Mouse (Mus musculus) liver, embryonic 12.5 days (tissue): ENCODE results near the gene Tmod1. TPM values are rescaled to one million over a fixed set of nuclear protein-coding genes. Genes with fewer than 3 reads are reported as not detected.

Experiments
- ATAC-seq: fragments of 200-750 bp; cut with Nextera tagmentation; 2 replicates; pipeline ENCODE4 v1.8.0; 2017; ENCODE audit warnings: moderate number of reproducible peaks, mild to moderate bottlenecking, moderate library complexity
- H3K27ac ChIP-seq: fragments of 300-500 bp; sonication (generic); 2 replicates; pipeline ENCODE4 v1.5.1; 2016; ENCODE audit warnings: mild to moderate bottlenecking
- H3K27me3 ChIP-seq: fragments of 300-500 bp; sonication (generic); replicated peaks from 2 replicates; pipeline ENCODE4 v1.6.1; 2016; ENCODE audit warnings: mild to moderate bottlenecking, moderate library complexity
- H3K36me3 ChIP-seq: fragments of 300-500 bp; sonication (generic); 2 replicates; pipeline ENCODE4 v1.6.1; 2016; ENCODE audit warnings: mild to moderate bottlenecking, moderate library complexity
- H3K4me1 ChIP-seq: fragments of 300-500 bp; sonication (generic); 2 replicates; pipeline ENCODE4 v1.6.1; 2016
- H3K4me2 ChIP-seq: fragments of 300-500 bp; sonication (generic); 2 replicates; pipeline ENCODE4 v1.6.1; 2016; ENCODE audit warnings: mild to moderate bottlenecking, moderate library complexity
- H3K4me3 ChIP-seq: fragments of 300-500 bp; sonication (generic); 2 replicates; pipeline ENCODE4 v1.5.1; 2016; ENCODE audit warnings: mild to moderate bottlenecking, moderate library complexity
- H3K9ac ChIP-seq: fragments of 300-500 bp; sonication (generic); 2 replicates; pipeline ENCODE4 v1.6.1; 2016; ENCODE audit warnings: mild to moderate bottlenecking, moderate library complexity
- H3K9me3 ChIP-seq: fragments of 300-500 bp; sonication (generic); replicated peaks from 2 replicates; pipeline ENCODE4 v1.6.1; 2016; ENCODE audit warnings: mild to moderate bottlenecking, moderate library complexity
- WGBS: fragments of 180-500 bp; shearing (Covaris S2); methylation state at CpG from one replicate; pipeline ENCODE4 v1.1.7; 2016; ENCODE audit not compliant: insufficient replicate concordance; 5-methylcytosine and 5-hydroxymethylcytosine counted together
- polyA plus RNA-seq: library from polyadenylated mRNA; unstranded; fragments of >200 nt; fragmentation: Nextera tagmentation; extraction: Ambion mirVana; gene quantifications from 2 replicates; pipeline ENCODE4 v1.2.1, GENCODE M21; 2016

Tmod1 gene
- polyA plus RNA-seq, 1 experiment from 2014 or later, result 45.3 TPM

DNA sequence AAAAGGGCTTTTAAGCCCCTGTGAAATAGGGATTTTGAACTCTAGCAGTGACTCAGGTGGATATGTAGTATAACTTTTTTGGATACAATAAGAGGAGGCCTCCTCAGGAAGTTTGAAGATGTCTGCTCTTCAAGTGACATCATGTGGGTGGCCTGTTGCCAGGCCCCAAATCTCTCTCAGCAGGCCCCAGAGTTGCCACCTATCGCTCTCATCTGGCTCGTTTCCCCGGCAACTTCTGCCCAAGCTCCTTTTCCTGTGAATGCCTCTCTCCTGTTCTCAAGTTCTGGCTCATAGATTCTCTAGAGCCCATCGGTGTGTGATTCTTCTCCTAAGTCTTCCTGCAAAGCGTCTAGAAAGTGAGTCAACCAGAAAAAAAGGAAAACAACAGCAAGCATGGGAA lies 17.4 kb downstream of the Tmod1 start:
- ATAC-seq, result no peak
- Histone ChIP-seq H3K36me3 (peaks cover 99% of the 10 kb centered on the region), H3K27ac (no peak overlapping the region), H3K4me2 (no peak overlapping the region), H3K9ac (no peak overlapping the region), H3K9me3 (peaks cover 4% of the 10 kb centered on the region; the same call in 1 of the 2 replicates), H3K4me1 (peaks cover 12% of the 10 kb centered on the region; the same call in 1 of the 2 replicates), H3K27me3 (no peaks in the 10 kb centered on the region), H3K4me3 (no peak overlapping the region)
- WGBS, result 92% methylated on average over 5 of the region's 5 CpGs

DNA sequence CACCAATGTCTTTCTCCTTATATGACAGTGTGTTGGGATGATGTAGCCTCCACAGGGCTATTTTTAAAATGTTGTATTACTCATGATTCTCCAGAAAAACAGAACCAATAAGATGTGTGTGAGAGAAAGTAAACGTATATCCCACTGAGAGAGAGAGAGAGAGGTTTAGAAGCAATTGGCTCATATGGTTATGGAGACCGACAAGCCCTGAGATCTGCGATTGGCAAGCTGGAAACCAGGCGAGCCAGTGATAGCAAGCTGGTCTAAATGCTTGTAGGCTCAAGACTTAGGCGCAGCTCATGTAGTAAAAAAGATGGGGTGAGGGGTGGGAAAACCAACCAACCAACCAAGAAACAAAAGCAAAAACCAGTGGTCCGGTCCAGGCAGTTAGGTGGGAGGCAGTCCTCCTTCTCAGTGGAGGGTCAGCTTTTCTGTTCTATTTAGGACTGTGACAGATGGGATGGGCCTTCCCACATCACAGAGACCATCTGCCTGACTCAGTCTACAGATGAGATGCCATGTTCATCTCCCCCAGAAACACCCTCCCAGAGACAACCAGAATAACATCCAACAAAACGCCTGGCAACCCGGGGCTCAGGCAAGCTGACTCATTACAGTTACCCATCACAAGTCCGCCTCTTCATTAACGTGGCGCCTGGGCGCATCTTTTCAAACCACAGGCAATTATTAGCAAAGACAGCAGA lies 22.7 kb downstream of the Tmod1 start:
- Histone ChIP-seq H3K9ac (no peak overlapping the region), H3K27ac (no peak overlapping the region), H3K36me3 (peaks cover 99% of the 10 kb centered on the region), H3K9me3 (peaks cover under 1% of the 10 kb centered on the region; the same call in 1 of the 2 replicates), H3K27me3 (no peaks in the 10 kb centered on the region; the same call in none of the 2 replicates), H3K4me1 (peaks cover 12% of the 10 kb centered on the region; the same call in 1 of the 2 replicates), H3K4me2 (no peak overlapping the region), H3K4me3 (no peak overlapping the region)
- no peak for ATAC-seq
- 89% methylated on average over 12 of the region's 12 CpGs for WGBS

- no peak for ATAC-seq
- Histone ChIP-seq H3K4me3 (no peak overlapping the region), H3K4me2 (no peak overlapping the region), H3K36me3 (peaks cover 100% of the 10 kb centered on the region), H3K27me3 (no peaks in the 10 kb centered on the region; the same call in none of the 2 replicates), H3K9me3 (no peaks in the 10 kb centered on the region), H3K9ac (no peak overlapping the region), H3K4me1 (peaks cover 8% of the 10 kb centered on the region; the same call in 1 of the 2 replicates), H3K27ac (no peak overlapping the region)
- 81% methylated on average over 4 of the region's 4 CpGs for WGBS
Measured at GRCm38 (mm10) chr4:46063841-46064240, 25.1 kb downstream of the Tmod1 start.

DNA sequence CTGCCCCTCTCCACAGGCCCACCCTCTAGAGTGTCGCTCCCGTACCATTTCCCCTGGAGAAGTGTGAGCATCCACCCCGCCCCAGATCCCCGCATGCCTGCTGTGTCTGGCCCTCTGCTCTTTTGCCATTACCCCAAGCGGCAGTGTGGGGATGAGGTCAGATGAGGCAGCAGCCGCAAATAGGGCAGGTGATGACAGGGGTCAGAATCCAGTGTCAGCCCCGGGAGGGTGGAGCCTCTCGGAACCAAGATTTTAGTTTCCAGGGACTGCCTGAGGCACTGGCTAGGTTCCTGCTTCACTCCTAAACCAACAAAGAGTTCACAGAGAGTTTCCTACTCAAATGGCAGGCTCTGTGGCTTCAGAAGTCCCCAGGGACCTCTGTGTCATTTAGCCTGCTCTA lies 25.5 kb downstream of the Tmod1 start:
- no peak overlapping the region for H3K27ac ChIP-seq
- H3K27me3 ChIP-seq, result no peaks in the 10 kb centered on the region; the same call in none of the 2 replicates
- peaks cover 98% of the 10 kb centered on the region for H3K36me3 ChIP-seq
- H3K9me3 ChIP-seq, result no peaks in the 10 kb centered on the region
- H3K4me3 ChIP-seq, result no peak overlapping the region
- peaks cover 8% of the 10 kb centered on the region; the same call in 1 of the 2 replicates for H3K4me1 ChIP-seq
- 70% methylated on average over 8 of the region's 8 CpGs for WGBS
- no peak overlapping the region for H3K9ac ChIP-seq
- ATAC-seq, result no peak
- no peak overlapping the region for H3K4me2 ChIP-seq

GRCm38 (mm10) chr4:46064961-46065360 lies 26.2 kb downstream of the Tmod1 start:
- H3K9ac ChIP-seq, result no peak overlapping the region
- H3K36me3 ChIP-seq, result peaks cover 98% of the 10 kb centered on the region
- no peak overlapping the region for H3K27ac ChIP-seq
- no peaks in the 10 kb centered on the region for H3K9me3 ChIP-seq
- H3K27me3 ChIP-seq, result no peaks in the 10 kb centered on the region; the same call in none of the 2 replicates
- H3K4me2 ChIP-seq, result no peak overlapping the region
- H3K4me3 ChIP-seq, result no peak overlapping the region
- 91% methylated on average over 3 of the region's 3 CpGs for WGBS
- no peak for ATAC-seq
- peaks cover 8% of the 10 kb centered on the region; the same call in 1 of the 2 replicates for H3K4me1 ChIP-seq

DNA sequence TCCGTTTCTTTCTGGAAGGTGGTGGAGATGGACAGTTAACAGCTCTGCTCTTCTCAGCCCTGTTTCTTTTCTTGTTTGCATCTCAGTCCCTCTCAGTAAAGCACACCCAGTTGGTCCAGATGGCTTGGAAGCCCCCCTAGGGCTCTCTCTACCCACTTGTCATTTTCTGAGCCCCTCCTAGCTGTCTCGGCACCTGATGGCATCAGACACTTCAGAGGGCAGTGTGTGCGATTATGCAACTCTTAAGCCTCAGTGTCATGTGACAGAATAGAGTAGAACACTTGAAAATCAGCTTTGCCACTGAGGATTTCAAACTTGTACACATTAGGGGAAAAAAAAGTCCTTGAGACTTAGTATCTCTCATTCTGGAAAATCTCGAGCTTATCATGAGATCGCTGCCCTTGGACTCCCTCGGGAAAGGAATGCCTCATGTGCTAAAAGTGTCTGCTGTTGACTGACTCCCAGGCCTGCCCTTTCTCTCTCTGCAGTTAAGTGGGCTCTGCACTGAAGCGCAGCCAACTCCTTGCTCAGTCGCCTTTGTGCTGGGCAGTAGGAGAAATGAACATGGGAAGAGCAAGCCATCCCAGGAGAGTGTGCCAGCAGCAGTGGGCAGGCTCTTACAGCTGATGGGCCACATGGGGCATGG lies 27.1 kb downstream of the Tmod1 start:
- no peak for ATAC-seq
- H3K36me3 ChIP-seq, result peaks cover 97% of the 10 kb centered on the region

GRCm38 (mm10) chr4:46068060-46068459 lies 29.3 kb downstream of the Tmod1 start:
- 77% methylated on average over 3 of the region's 3 CpGs for WGBS

More for the DNA sequence above, 27.1 kb downstream of the Tmod1 start:
- WGBS, result 77% methylated on average over 8 of the region's 8 CpGs
- Histone ChIP-seq H3K4me1 (peaks cover 8% of the 10 kb centered on the region; the same call in 1 of the 2 replicates), H3K9me3 (no peaks in the 10 kb centered on the region), H3K4me2 (no peak overlapping the region), H3K9ac (no peak overlapping the region), H3K4me3 (no peak overlapping the region), H3K27me3 (no peaks in the 10 kb centered on the region; the same call in none of the 2 replicates), H3K27ac (no peak overlapping the region)

DNA sequence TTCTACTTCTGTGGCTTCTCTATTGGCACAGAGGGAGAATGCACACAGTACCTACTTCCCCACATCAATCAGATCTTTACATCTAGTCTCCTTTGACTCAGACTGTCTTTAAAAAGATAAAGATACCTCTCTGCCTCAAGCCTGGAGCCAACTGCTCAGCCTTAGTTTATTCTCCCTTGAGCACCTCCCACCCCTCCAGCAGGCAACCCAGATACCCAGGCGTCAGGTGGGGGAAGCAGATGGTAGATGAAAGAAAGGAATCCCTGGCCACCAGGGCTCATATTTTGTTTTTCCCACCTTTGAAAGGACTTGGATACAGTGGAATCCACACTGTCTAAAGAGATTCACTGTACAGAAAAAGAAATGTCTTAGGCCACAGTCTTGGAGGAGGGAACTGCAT lies 29.8 kb downstream of the Tmod1 start:
- no peak overlapping the region for H3K4me3 ChIP-seq
- no peak overlapping the region for H3K4me2 ChIP-seq
- no peak for ATAC-seq
- no peak overlapping the region for H3K27ac ChIP-seq
- no peaks in the 10 kb centered on the region for H3K9me3 ChIP-seq
- H3K36me3 ChIP-seq, result peaks cover 96% of the 10 kb centered on the region
- no peak overlapping the region for H3K9ac ChIP-seq
- H3K4me1 ChIP-seq, result no peaks in the 10 kb centered on the region
- WGBS, result 45% methylated on average over 1 of the region's 1 CpGs
- no peaks in the 10 kb centered on the region; the same call in none of the 2 replicates for H3K27me3 ChIP-seq

More at GRCm38 (mm10) chr4:46068060-46068459, 29.3 kb downstream of the Tmod1 start:
- H3K36me3 ChIP-seq, result peaks cover 97% of the 10 kb centered on the region
- H3K9me3 ChIP-seq, result no peaks in the 10 kb centered on the region
- no peak overlapping the region for H3K27ac ChIP-seq
- H3K4me1 ChIP-seq, result no peaks in the 10 kb centered on the region
- no peaks in the 10 kb centered on the region; the same call in none of the 2 replicates for H3K27me3 ChIP-seq
- no peak for ATAC-seq
- H3K4me3 ChIP-seq, result no peak overlapping the region
- H3K9ac ChIP-seq, result no peak overlapping the region
- H3K4me2 ChIP-seq, result no peak overlapping the region

- H3K36me3 ChIP-seq, result peaks cover 89% of the 10 kb centered on the region
- no peak overlapping the region for H3K27ac ChIP-seq
- no peak for ATAC-seq
- H3K9ac ChIP-seq, result no peak overlapping the region
- no peaks in the 10 kb centered on the region for H3K9me3 ChIP-seq
- no peaks in the 10 kb centered on the region; the same call in 1 of the 2 replicates for H3K27me3 ChIP-seq
- no peak overlapping the region for H3K4me2 ChIP-seq
- H3K4me1 ChIP-seq, result no peaks in the 10 kb centered on the region
- no peak overlapping the region for H3K4me3 ChIP-seq
- WGBS, result 78% methylated on average over 6 of the region's 6 CpGs
Measured at GRCm38 (mm10) chr4:46069851-46070482, 31.2 kb downstream of the Tmod1 start.

- H3K27ac ChIP-seq, result no peak overlapping the region
- no peak overlapping the region for H3K9ac ChIP-seq
- H3K4me2 ChIP-seq, result no peak overlapping the region
- H3K36me3 ChIP-seq, result peaks cover 74% of the 10 kb centered on the region
- no peaks in the 10 kb centered on the region for H3K27me3 ChIP-seq
- ATAC-seq, result no peak
- H3K4me1 ChIP-seq, result no peaks in the 10 kb centered on the region
- no peaks in the 10 kb centered on the region for H3K9me3 ChIP-seq
- H3K4me3 ChIP-seq, result no peak overlapping the region
- WGBS, result 90% methylated on average over 6 of the region's 6 CpGs
Measured at GRCm38 (mm10) chr4:46072631-46073030, 33.9 kb downstream of the Tmod1 start.

DNA sequence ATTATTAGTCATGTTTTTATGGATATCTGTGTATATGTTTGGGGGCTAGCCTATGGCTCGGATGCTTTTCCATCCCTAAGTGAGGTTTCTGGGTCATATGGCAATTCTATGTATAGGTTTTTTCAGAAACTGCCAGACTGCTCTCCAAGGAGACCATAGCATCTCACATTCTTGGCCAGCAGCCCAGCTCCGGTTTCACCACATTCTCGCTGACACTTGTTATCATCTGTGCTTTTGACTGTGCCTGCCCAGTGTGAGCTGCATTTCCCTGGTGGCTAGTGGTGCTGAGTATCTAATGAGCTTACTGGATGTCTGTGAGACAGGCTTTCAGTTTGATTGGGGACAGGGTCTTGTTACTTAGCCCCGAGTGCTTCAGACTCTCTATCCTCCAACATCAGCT lies 35.0 kb downstream of the Tmod1 start:
- Histone ChIP-seq H3K9ac (no peak overlapping the region), H3K4me3 (no peak overlapping the region), H3K27ac (no peak overlapping the region), H3K9me3 (no peaks in the 10 kb centered on the region), H3K4me1 (no peaks in the 10 kb centered on the region), H3K36me3 (peaks cover 74% of the 10 kb centered on the region), H3K4me2 (no peak overlapping the region), H3K27me3 (no peaks in the 10 kb centered on the region)
- no peak for ATAC-seq
- 73% methylated on average over 4 of the region's 4 CpGs for WGBS

DNA sequence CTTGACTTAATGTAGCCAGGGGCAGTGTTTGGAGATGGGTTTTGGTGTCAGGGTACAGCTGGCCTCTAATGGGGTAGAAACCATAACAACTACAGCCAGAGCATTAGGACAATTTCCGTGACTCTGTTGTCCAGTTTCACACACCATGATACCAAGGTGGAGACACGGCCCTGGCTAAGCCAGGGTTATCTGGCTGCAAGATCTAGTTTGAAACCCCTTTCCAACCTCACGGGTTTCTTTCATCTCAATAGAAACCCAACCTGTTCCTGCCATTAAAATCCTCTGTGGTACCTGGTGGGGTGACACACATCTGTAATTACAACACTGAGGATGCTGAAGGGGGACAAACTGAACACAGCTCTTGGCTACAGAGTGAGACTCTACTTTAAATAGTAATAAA lies 36.9 kb downstream of the Tmod1 start:
- Histone ChIP-seq H3K9me3 (no peaks in the 10 kb centered on the region), H3K27ac (no peak overlapping the region), H3K4me3 (no peak overlapping the region), H3K4me2 (no peak overlapping the region), H3K9ac (no peak overlapping the region), H3K27me3 (no peaks in the 10 kb centered on the region), H3K36me3 (peaks cover 75% of the 10 kb centered on the region), H3K4me1 (peaks cover 3% of the 10 kb centered on the region; the same call in 1 of the 2 replicates)
- ATAC-seq, result no peak
- 73% methylated on average over 3 of the region's 3 CpGs for WGBS
